Mouse (Mus musculus): ENCODE measurements around the gene Snrnp27. TPM values are rescaled to one million over a fixed set of nuclear protein-coding genes. Genes with fewer than 3 reads are reported as not detected.

Snrnp27 gene
- polyA plus RNA-seq, 1 experiment from 2014 or later, result 109 TPM

Other genes starting within 250 kb of the Snrnp27 start
- gene C87436, start 246.1 kb downstream of the Snrnp27 start, polyA plus RNA-seq (2014; fragmentation: Nextera tagmentation; extraction: Ambion mirVana), result 15.2 and 16.7 TPM in 2 replicates
- 312 and 348 TPM in 2 replicates for gene Pcbp1, start 158.2 kb downstream of the Snrnp27 start, polyA plus RNA-seq (2014; fragmentation: Nextera tagmentation; extraction: Ambion mirVana)
- not detected in 2 replicates for gene Asprv1, start 56.4 kb downstream of the Snrnp27 start, polyA plus RNA-seq (2014; fragmentation: Nextera tagmentation; extraction: Ambion mirVana)
- gene Mxd1, start 15.4 kb downstream of the Snrnp27 start, polyA plus RNA-seq (2014; fragmentation: Nextera tagmentation; extraction: Ambion mirVana), result 9.5 and 12.6 TPM in 2 replicates
- 18.5 and 22.2 TPM in 2 replicates for gene Gmcl1, start 48.9 kb upstream of the Snrnp27 start, polyA plus RNA-seq (2014; fragmentation: Nextera tagmentation; extraction: Ambion mirVana)
- 13.0 and 13.7 TPM in 2 replicates for gene Anxa4, start 109.1 kb upstream of the Snrnp27 start, polyA plus RNA-seq (2014; fragmentation: Nextera tagmentation; extraction: Ambion mirVana)
- 23.0 and 24.3 TPM in 2 replicates for gene Aak1, start 165.0 kb upstream of the Snrnp27 start, polyA plus RNA-seq (2014; fragmentation: Nextera tagmentation; extraction: Ambion mirVana)

All from heart, embryonic 11.5 days (tissue).